Mouse (Mus musculus): ENCODE results near the gene Ap1m2.
"Not testable (repeated sequence)": the region's sequence is repeated elsewhere in the genome, so short reads cannot be mapped to it uniquely, and the experiment has no call there.

GRCm38 (mm10) chr9:21269590-21269989 is 42.5 kb downstream of the Ap1m2 start:
- not testable (repeated sequence) for TF ChIP-seq CTCF (conservative IDR thresholded peaks at IDR 0.05; ENCODE audit: low read length); NANOG (IDR thresholded peaks at IDR 0.05; ENCODE audit: borderline replicate concordance, low read length); POU5F1 (IDR thresholded peaks at IDR 0.05; ENCODE audit: borderline replicate concordance, low read length)

Measured in E14TG2a.4 (cell line).